Mouse (Mus musculus): ENCODE measurements at regions not wholly inside any gene's neighbourhood (a gene's known extent, or its start where the extent isn't known, plus 50 kb on each side); places are given as distances from the start of the nearest gene placed in this dataset.

- peak; percentile 61 for DNase-seq (ENCODE audit: low read depth)
- no peak for TF ChIP-seq CTCF (IDR thresholded peaks at IDR 0.05; ENCODE audit: borderline replicate concordance, extremely low read depth, insufficient read depth, insufficient read length)
- TF ChIP-seq POLR2A (IDR thresholded peaks at IDR 0.05; ENCODE audit: borderline replicate concordance, extremely low read depth, insufficient read depth, insufficient read length, poor library complexity, severe bottlenecking) = no peak
Measured at GRCm38 (mm10) chr13:3729926-3730698, 74.0 kb downstream of the Calml3 start.

- no peak for TF ChIP-seq CTCF (IDR thresholded peaks at IDR 0.05; ENCODE audit: borderline replicate concordance, extremely low read depth, insufficient read depth, insufficient read length)
- no peak for TF ChIP-seq POLR2A (IDR thresholded peaks at IDR 0.05; ENCODE audit: borderline replicate concordance, extremely low read depth, insufficient read depth, insufficient read length, poor library complexity, severe bottlenecking)
- no peak for DNase-seq (ENCODE audit: low read depth)
Measured at GRCm38 (mm10) chr13:3728888-3729287, 75.2 kb downstream of the Calml3 start.

- DNase-seq (ENCODE audit: low read depth) = peak; percentile 28
- TF ChIP-seq CTCF (IDR thresholded peaks at IDR 0.05; ENCODE audit: borderline replicate concordance, extremely low read depth, insufficient read depth, insufficient read length) = no peak
- no peak for TF ChIP-seq POLR2A (IDR thresholded peaks at IDR 0.05; ENCODE audit: borderline replicate concordance, extremely low read depth, insufficient read depth, insufficient read length, poor library complexity, severe bottlenecking)
Measured at GRCm38 (mm10) chr13:3726331-3726781, 77.8 kb downstream of the Calml3 start.

GRCm38 (mm10) chr13:3725803-3726202, 78.3 kb downstream of the Calml3 start:
- DNase-seq (ENCODE audit: low read depth) = no peak
- TF ChIP-seq CTCF (IDR thresholded peaks at IDR 0.05; ENCODE audit: borderline replicate concordance, extremely low read depth, insufficient read depth, insufficient read length) (no peak), POLR2A (IDR thresholded peaks at IDR 0.05; ENCODE audit: borderline replicate concordance, extremely low read depth, insufficient read depth, insufficient read length, poor library complexity, severe bottlenecking) (no peak)

GRCm38 (mm10) chr13:3724313-3724712, 79.8 kb downstream of the Calml3 start:
- TF ChIP-seq POLR2A (IDR thresholded peaks at IDR 0.05; ENCODE audit: borderline replicate concordance, extremely low read depth, insufficient read depth, insufficient read length, poor library complexity, severe bottlenecking) = no peak
- no peak for TF ChIP-seq CTCF (IDR thresholded peaks at IDR 0.05; ENCODE audit: borderline replicate concordance, extremely low read depth, insufficient read depth, insufficient read length)
- no peak for DNase-seq (ENCODE audit: low read depth)

GRCm38 (mm10) chr13:3723458-3724143, 80.5 kb downstream of the Calml3 start:
- TF ChIP-seq CTCF (IDR thresholded peaks at IDR 0.05; ENCODE audit: borderline replicate concordance, extremely low read depth, insufficient read depth, insufficient read length) (no peak), POLR2A (IDR thresholded peaks at IDR 0.05; ENCODE audit: borderline replicate concordance, extremely low read depth, insufficient read depth, insufficient read length, poor library complexity, severe bottlenecking) (no peak)
- DNase-seq (ENCODE audit: low read depth) = no peak

- TF ChIP-seq CTCF (IDR thresholded peaks at IDR 0.05; ENCODE audit: borderline replicate concordance, extremely low read depth, insufficient read depth, insufficient read length) = no peak
- no peak for TF ChIP-seq POLR2A (IDR thresholded peaks at IDR 0.05; ENCODE audit: borderline replicate concordance, extremely low read depth, insufficient read depth, insufficient read length, poor library complexity, severe bottlenecking)
Measured at GRCm38 (mm10) chr13:3715019-3715418, 81.2 kb downstream of the Asb13 start.

GRCm38 (mm10) chr13:3712497-3713160, 78.8 kb downstream of the Asb13 start:
- DNase-seq (ENCODE audit: low read depth) = peak; percentile 88
- TF ChIP-seq POLR2A (IDR thresholded peaks at IDR 0.05; ENCODE audit: borderline replicate concordance, extremely low read depth, insufficient read depth, insufficient read length, poor library complexity, severe bottlenecking) (no peak), CTCF (IDR thresholded peaks at IDR 0.05; ENCODE audit: borderline replicate concordance, extremely low read depth, insufficient read depth, insufficient read length) (no peak)

More at GRCm38 (mm10) chr13:3715019-3715418, 81.2 kb downstream of the Asb13 start:
- no peak for DNase-seq (ENCODE audit: low read depth)

GRCm38 (mm10) chr13:3712088-3712487, 78.3 kb downstream of the Asb13 start:
- DNase-seq (ENCODE audit: low read depth) = no peak
- TF ChIP-seq CTCF (IDR thresholded peaks at IDR 0.05; ENCODE audit: borderline replicate concordance, extremely low read depth, insufficient read depth, insufficient read length) = no peak
- no peak for TF ChIP-seq POLR2A (IDR thresholded peaks at IDR 0.05; ENCODE audit: borderline replicate concordance, extremely low read depth, insufficient read depth, insufficient read length, poor library complexity, severe bottlenecking)

- no peak for DNase-seq (ENCODE audit: low read depth)
- TF ChIP-seq CTCF (IDR thresholded peaks at IDR 0.05; ENCODE audit: borderline replicate concordance, extremely low read depth, insufficient read depth, insufficient read length) (no peak), POLR2A (IDR thresholded peaks at IDR 0.05; ENCODE audit: borderline replicate concordance, extremely low read depth, insufficient read depth, insufficient read length, poor library complexity, severe bottlenecking) (no peak)
Measured at GRCm38 (mm10) chr13:3709982-3710618, 76.3 kb downstream of the Asb13 start.
